Mouse (Mus musculus): Measurements from ENCODE around the gene Rbx1. TPM values are rescaled to one million over a fixed set of nuclear protein-coding genes. Genes with fewer than 3 reads are reported as not detected.

The Rbx1 gene
- total and polyA plus RNA-seq, 3 experiments: 228 to 778 (median 307) TPM

DNA sequence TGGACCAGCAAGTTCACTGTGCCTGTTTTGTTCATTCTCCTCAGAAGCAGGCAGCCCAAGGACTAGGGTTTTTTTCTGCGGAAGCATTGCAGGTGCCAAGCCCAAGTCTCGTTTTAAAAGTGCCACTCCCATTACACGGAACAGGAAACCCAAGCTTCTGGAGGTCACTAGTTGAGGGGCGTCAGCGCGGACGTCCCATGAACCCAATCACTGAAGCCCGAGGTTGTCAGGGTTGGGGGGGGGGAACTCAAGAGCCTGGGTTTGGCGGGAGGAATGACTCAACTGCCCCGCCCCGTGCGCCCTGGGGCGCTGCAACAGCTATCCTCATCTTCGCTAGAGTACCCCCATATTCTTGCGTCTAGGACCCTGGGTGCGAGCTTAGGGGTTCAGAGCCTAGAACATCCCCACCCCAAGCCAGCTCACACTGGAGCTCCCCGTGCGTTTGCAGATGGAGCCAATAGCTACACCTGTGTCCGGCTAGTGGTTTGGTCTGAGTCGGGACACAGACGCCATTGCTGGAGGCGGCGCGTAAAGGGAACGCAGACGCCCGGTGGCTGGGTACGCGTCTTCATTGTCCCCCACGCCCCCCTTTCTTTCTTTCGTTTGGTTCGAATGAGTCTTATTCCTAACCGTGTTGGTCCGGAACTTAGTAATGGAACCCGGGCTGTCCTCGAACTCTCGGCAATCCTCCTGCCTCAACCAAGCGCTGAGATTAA lies 56.1 kb downstream of the Rbx1 start (continued):
- no peak for TF ChIP-seq CHD2 (IDR thresholded peaks at IDR 0.05; ENCODE audit: low read length)
- TF ChIP-seq ZNF384 (IDR thresholded peaks at IDR 0.05; ENCODE audit: low read depth, low read length): peak; percentile 63
- peak; percentile 63; the same call in 1 of the 2 replicates for TF ChIP-seq ELF1 (IDR thresholded peaks at IDR 0.05; ENCODE audit: low read depth, low read length)
- TF ChIP-seq USF1 (IDR thresholded peaks at IDR 0.05; ENCODE audit: low read depth, low read length): 0 out of 2 replicates have a peak, but pooled peaks have one; percentile 16

DNA sequence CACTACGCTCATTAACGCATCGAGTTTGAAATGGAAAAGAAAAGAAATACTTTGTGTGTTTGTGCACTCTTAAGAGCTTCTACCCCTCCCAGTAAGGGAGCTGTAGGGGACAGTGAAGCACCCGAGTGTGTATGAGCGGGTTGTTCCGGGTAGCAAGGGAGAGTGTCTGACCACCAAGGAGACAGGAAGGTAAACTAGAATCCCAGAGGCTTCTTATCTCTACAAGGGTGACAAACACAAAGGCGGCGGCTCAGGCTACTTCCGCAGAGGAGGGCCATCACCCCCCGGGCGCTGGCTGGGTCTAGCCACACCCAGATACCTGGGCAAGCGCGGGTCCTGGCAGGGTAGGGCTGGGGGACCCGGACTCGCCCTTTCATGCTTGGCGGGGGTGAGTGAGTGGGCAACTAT lies 56.7 kb downstream of the Rbx1 start:
- Histone ChIP-seq H3K9ac (ENCODE audit: control insufficient read depth, low read depth, low read length, poor library complexity, severe bottlenecking) (peak overlapping the region; percentile 96), H3K79me2 (ENCODE audit: control insufficient read depth, insufficient read depth, low read length, poor library complexity) (peaks cover 6% of the 10 kb centered on the region; the same call in 1 of the 2 replicates), H3K9me3 (replicated peaks; ENCODE audit: insufficient read depth, low read length) (no peaks in the 10 kb centered on the region), H3K27me3 (ENCODE audit: control insufficient read depth in 1 of 2, insufficient read depth in 2 of 2, low read length in 2 of 2) (no peaks in the 10 kb centered on the region), H3K36me3 (ENCODE audit: control insufficient read depth in 1 of 2, insufficient read depth in 2 of 2, low read length in 2 of 2) (peaks cover 0 to 6% of the 10 kb centered on the region in 2 experiments; a peak in 2 of 4 replicates), H3K4me1 (ENCODE audit: control insufficient read depth in 1 of 2, insufficient read depth in 2 of 2, low read length in 2 of 2) (peaks cover 0 to 5% of the 10 kb centered on the region in 2 experiments; a peak in 1 of 4 replicates), H3K27ac (ENCODE audit: control insufficient read depth, low read depth, low read length) (peak overlapping the region; percentile 99), H3K4me3 (ENCODE audit: control insufficient read depth in 1 of 2, insufficient read depth in 1 of 2, low read depth in 2 of 2, low read length in 2 of 2) (peak overlapping the region; percentile 74)
- peak; percentile 94 for DNase-seq (ENCODE audit: low read depth, low spot score)
- no peak; a peak in 2 of 4 replicates for TF ChIP-seq POLR2A (IDR thresholded peaks at IDR 0.05; ENCODE audit: control insufficient read depth in 1 of 2, insufficient read depth in 1 of 2, low read depth in 1 of 2, low read length in 2 of 2, poor library complexity in 1 of 2)
- TF ChIP-seq SIN3A (IDR thresholded peaks at IDR 0.05; ENCODE audit: low read length): peak; percentile 42; the same call in 1 of the 2 replicates
- TF ChIP-seq MEF2A (IDR thresholded peaks at IDR 0.05; ENCODE audit: extremely low read depth, insufficient replicate concordance, low read depth, low read length, poor library complexity, severe bottlenecking): no peak
- TF ChIP-seq ETS1 (IDR thresholded peaks at IDR 0.05; ENCODE audit: low read depth, low read length): peak; percentile 31; the same call in 1 of the 2 replicates
- peak; percentile 71 for TF ChIP-seq POLR2AphosphoS2 (IDR thresholded peaks at IDR 0.05; ENCODE audit: low read length)
- no peak for TF ChIP-seq MXI1 (IDR thresholded peaks at IDR 0.05; ENCODE audit: low read depth, low read length)
- TF ChIP-seq MAFK (IDR thresholded peaks at IDR 0.05; ENCODE audit: borderline replicate concordance, low read depth, low read length): no peak
- TF ChIP-seq ZMIZ1 (IDR thresholded peaks at IDR 0.05; ENCODE audit: low read depth, low read length): no peak
- TF ChIP-seq NRF1 (IDR thresholded peaks at IDR 0.05; ENCODE audit: insufficient read depth, low read depth, low read length, poor library complexity, severe bottlenecking): no peak
- no peak; the same call in 1 of the 2 replicates for TF ChIP-seq TCF12 (IDR thresholded peaks at IDR 0.05; ENCODE audit: low read depth, low read length)
- TF ChIP-seq E2F4 (IDR thresholded peaks at IDR 0.05; ENCODE audit: borderline replicate concordance, low read depth, low read length): no peak
- TF ChIP-seq TAL1 (IDR thresholded peaks at IDR 0.05; ENCODE audit: low read length): no peak
- no peak for TF ChIP-seq UBTF (IDR thresholded peaks at IDR 0.05; ENCODE audit: borderline replicate concordance, insufficient read depth, low read depth, low read length)
- TF ChIP-seq CTCF (IDR thresholded peaks at IDR 0.05 in 2 of 3, conservative IDR thresholded peaks at IDR 0.05 in 1 of 3; ENCODE audit: control insufficient read depth in 1 of 3, insufficient read depth in 1 of 3, low read depth in 2 of 3, low read length in 3 of 3, poor library complexity in 1 of 3, severe bottlenecking in 1 of 3): no peak
- TF ChIP-seq ZC3H11A (IDR thresholded peaks at IDR 0.05; ENCODE audit: low read depth, low read length): no peak
- no peak for TF ChIP-seq ZNF384 (IDR thresholded peaks at IDR 0.05; ENCODE audit: low read depth, low read length)
- no peak for TF ChIP-seq NELFE (IDR thresholded peaks at IDR 0.05; ENCODE audit: low read depth, low read length)
- no peak for TF ChIP-seq USF2 (IDR thresholded peaks at IDR 0.05; ENCODE audit: borderline replicate concordance in 1 of 2, insufficient read depth in 1 of 2, low read depth in 1 of 2, low read length in 2 of 2)
- TF ChIP-seq USF1 (IDR thresholded peaks at IDR 0.05; ENCODE audit: low read depth, low read length): no peak
- TF ChIP-seq TBP (IDR thresholded peaks at IDR 0.05; ENCODE audit: low read depth, low read length): peak; percentile 92
- peak; percentile 48; the same call in 1 of the 2 replicates for TF ChIP-seq CHD1 (IDR thresholded peaks at IDR 0.05; ENCODE audit: low read depth, low read length)
- 0 out of 2 replicates have a peak, but pooled peaks have one; percentile 36 for TF ChIP-seq RCOR1 (IDR thresholded peaks at IDR 0.05; ENCODE audit: low read depth, low read length)
- no peak for TF ChIP-seq RAD21 (IDR thresholded peaks at IDR 0.05; ENCODE audit: low read depth, low read length)
- no peak for TF ChIP-seq MYC (IDR thresholded peaks at IDR 0.05; ENCODE audit: low read depth, low read length)
- TF ChIP-seq MAZ (IDR thresholded peaks at IDR 0.05; ENCODE audit: low read depth, low read length): peak; percentile 40; the same call in 1 of the 2 replicates
- TF ChIP-seq MAX (IDR thresholded peaks at IDR 0.05; ENCODE audit: low read length): no peak
- TF ChIP-seq GATA1 (IDR thresholded peaks at IDR 0.05; ENCODE audit: low read depth, low read length): peak; percentile 77
- TF ChIP-seq CHD2 (IDR thresholded peaks at IDR 0.05; ENCODE audit: low read length): no peak
- TF ChIP-seq GABPA (IDR thresholded peaks at IDR 0.05; ENCODE audit: low read depth, low read length): no peak
- TF ChIP-seq JUND (IDR thresholded peaks at IDR 0.05; ENCODE audit: low read depth, low read length): no peak
- TF ChIP-seq KAT2A (conservative IDR thresholded peaks at IDR 0.05; ENCODE audit: low read depth, low read length): no peak
- no peak for TF ChIP-seq EP300 (IDR thresholded peaks at IDR 0.05; ENCODE audit: low read depth in 1 of 2, low read length in 2 of 2)

Measured in MEL (cell line).